ENCODE assay signal across 16 mouse cellular contexts in the genomic region with DNA sequence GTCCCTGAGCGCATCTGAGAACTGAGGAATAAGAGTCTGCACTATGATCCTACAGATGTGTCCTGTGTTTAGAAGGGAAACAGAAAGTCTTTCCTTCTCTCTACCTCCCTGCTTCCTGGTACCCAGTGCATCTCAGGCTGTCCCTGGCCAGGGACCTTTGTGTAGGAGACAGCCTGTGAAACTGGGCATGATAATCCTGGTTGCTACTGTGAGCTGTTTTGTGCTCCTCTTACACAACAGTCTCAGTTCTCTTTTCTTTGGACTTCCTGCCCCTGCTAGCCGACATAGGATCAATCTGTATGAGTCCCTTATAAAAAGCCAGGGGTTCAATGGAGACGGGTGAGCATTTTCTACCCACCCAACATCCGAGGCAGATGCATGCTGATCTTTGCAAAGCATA.
"Had no signal": no experiment of that assay in that cellular context is flagged by ENCODE, and none has a peak within 500 bp of the region (broad histone marks: within the 10 kb centered on the region; RNA-seq: fewer than 3 reads in every experiment).

No protein-coding gene starts in this region.

- DNase-seq: kidney, adult 18-20 months; kidney, postnatal 14 days; kidney, postnatal 4 days; left cerebral cortex, postnatal 4 days; liver, embryonic 13.5 days; lung, adult 2 months; lung, postnatal 14 days; lung, postnatal 4 days; thymus, adult 18-20 months; thymus, postnatal 36 days had no signal

- H3K36me3 ChIP-seq: limb, embryonic 12.5 days; limb, embryonic 15.5 days; liver, embryonic 13.5 days; midbrain, embryonic 12.5 days had no signal

- H3K4me3 ChIP-seq: layer of hippocampus, adult 2 months; limb, embryonic 12.5 days; limb, embryonic 15.5 days; liver, embryonic 13.5 days; midbrain, embryonic 12.5 days had no signal

- H3K27me3 ChIP-seq: limb, embryonic 12.5 days; limb, embryonic 15.5 days; liver, embryonic 13.5 days; midbrain, embryonic 12.5 days had no signal

- H3K9me3 ChIP-seq: limb, embryonic 12.5 days; limb, embryonic 15.5 days; liver, embryonic 13.5 days; midbrain, embryonic 12.5 days had no signal

- ATAC-seq: intestine, embryonic 16.5 days; midbrain, embryonic 16.5 days had no signal

- H3K4me1 ChIP-seq: limb, embryonic 15.5 days; midbrain, embryonic 12.5 days had no signal

- H3K27ac ChIP-seq: limb, embryonic 12.5 days; limb, embryonic 15.5 days; midbrain, embryonic 12.5 days had no signal

- H3K4me2 ChIP-seq: limb, embryonic 12.5 days; limb, embryonic 15.5 days; liver, embryonic 13.5 days; midbrain, embryonic 12.5 days had no signal

- H3K9ac ChIP-seq: limb, embryonic 12.5 days; limb, embryonic 15.5 days; liver, embryonic 13.5 days; midbrain, embryonic 12.5 days had no signal
